Mouse (Mus musculus) lung, postnatal 36 days (tissue): ENCODE measurements around the gene Slc37a1.
A peak's percentile ranks its signal among the peaks of the same experiment; 100 is the strongest.

Experiments used
- DNase-seq: peaks from one replicate; pipeline ENCODE4 v3.0.0; 2022; ENCODE audit warnings: mixed read lengths

Slc37a1 gene

GRCm38 (mm10) chr17:31355792-31356502, 69.4 kb downstream of the Slc37a1 start:
- no peak for DNase-seq

- DNase-seq: no peak
Observed at GRCm38 (mm10) chr17:31360582-31360981, 74.0 kb downstream of the Slc37a1 start.

- no peak for DNase-seq
Observed at GRCm38 (mm10) chr17:31365586-31366166, 79.1 kb downstream of the Slc37a1 start.

GRCm38 (mm10) chr17:31370221-31370620, 83.6 kb downstream of the Slc37a1 start:
- DNase-seq: no peak

GRCm38 (mm10) chr17:31370931-31371330, 84.3 kb downstream of the Slc37a1 start:
- DNase-seq: no peak

- peak; percentile 85 for DNase-seq
Observed at GRCm38 (mm10) chr17:31377961-31378360, 91.4 kb downstream of the Slc37a1 start.

- DNase-seq: no peak
Observed at GRCm38 (mm10) chr17:31378361-31378761, 91.8 kb downstream of the Slc37a1 start.

GRCm38 (mm10) chr17:31379086-31379485, 92.5 kb downstream of the Slc37a1 start:
- DNase-seq: no peak

GRCm38 (mm10) chr17:31379863-31380262, 93.3 kb downstream of the Slc37a1 start:
- no peak for DNase-seq

GRCm38 (mm10) chr17:31383320-31383719, 96.7 kb downstream of the Slc37a1 start:
- peak; percentile 38 for DNase-seq

- peak; percentile 41 for DNase-seq
Observed at GRCm38 (mm10) chr17:31384968-31385627, 98.5 kb downstream of the Slc37a1 start.

GRCm38 (mm10) chr17:31385671-31386665, 99.4 kb downstream of the Slc37a1 start, which contains the start of gene Pde9a:
Gene Pde9a (plus strand): TSS chr17:31386210.
- DNase-seq: peak; percentile 80

GRCm38 (mm10) chr17:31386766-31387275, 100.2 kb downstream of the Slc37a1 start:
- DNase-seq: no peak

GRCm38 (mm10) chr17:31389432-31390050, 102.9 kb downstream of the Slc37a1 start:
- no peak for DNase-seq

GRCm38 (mm10) chr17:31391462-31391861, 104.9 kb downstream of the Slc37a1 start:
- peak; percentile 67 for DNase-seq

- no peak for DNase-seq
Observed at GRCm38 (mm10) chr17:31392041-31392440, 105.4 kb downstream of the Slc37a1 start.

- DNase-seq: no peak
Observed at GRCm38 (mm10) chr17:31393811-31394210, 107.2 kb downstream of the Slc37a1 start.

GRCm38 (mm10) chr17:31400294-31400693, 113.7 kb downstream of the Slc37a1 start:
- DNase-seq: no peak
